Mouse (Mus musculus) midbrain, postnatal 0 days (tissue): Measurements from ENCODE around the gene Cklf. TPM values are rescaled to one million over a fixed set of nuclear protein-coding genes. Genes with fewer than 3 reads are reported as not detected.
A peak's percentile ranks its signal among the peaks of the same experiment; 100 is the strongest.

Experiments used
- ATAC-seq: fragments of 200-750 bp; cut with Nextera tagmentation; 2 replicates; pipeline ENCODE4 v1.8.0; 2017; ENCODE audit warnings: moderate number of reproducible peaks, mild to moderate bottlenecking, moderate TSS enrichment, moderate library complexity; ENCODE audit not compliant: low FRiP score
- DNase-seq: peaks from one replicate; pipeline ENCODE4 v3.0.0-alpha.2; 2015; ENCODE audit warnings: low spot score
- H3K27ac ChIP-seq: fragments of 300-500 bp; sonication (generic); 2 replicates; pipeline ENCODE4 v1.5.1; 2014; ENCODE audit warnings: low read depth, mild to moderate bottlenecking, low read length, mixed read lengths
- H3K27me3 ChIP-seq: fragments of 300-500 bp; sonication (generic); 2 replicates; pipeline ENCODE4 v1.6.1; 2014; ENCODE audit warnings: low read length, control low read depth, mixed read lengths; ENCODE audit not compliant: insufficient read depth
- H3K36me3 ChIP-seq: fragments of 300-500 bp; sonication (generic); 2 replicates; pipeline ENCODE4 v1.6.1; 2014; ENCODE audit warnings: low read length, control low read depth, mixed read lengths; ENCODE audit not compliant: insufficient read depth
- H3K4me1 ChIP-seq: fragments of 300-500 bp; sonication (generic); 2 replicates; pipeline ENCODE4 v1.6.1; 2014; ENCODE audit warnings: mild to moderate bottlenecking, control low read depth, antibody characterized with exemption, low read length, mixed read lengths; ENCODE audit not compliant: insufficient read depth
- H3K4me2 ChIP-seq: fragments of 300-500 bp; sonication (generic); 2 replicates; pipeline ENCODE4 v1.6.1; 2014; ENCODE audit warnings: low read depth, mild to moderate bottlenecking, low read length, mixed read lengths; ENCODE audit not compliant: poor library complexity, severe bottlenecking
- H3K4me3 ChIP-seq: fragments of 300-500 bp; sonication (generic); 2 replicates; pipeline ENCODE4 v1.5.1; 2014; ENCODE audit warnings: low read depth, mild to moderate bottlenecking, low read length, moderate library complexity
- H3K9ac ChIP-seq: fragments of 300-500 bp; sonication (generic); replicated peaks from 2 replicates; pipeline ENCODE4 v1.6.1; 2014; ENCODE audit warnings: mild to moderate bottlenecking, low read length, moderate library complexity, mixed read lengths; ENCODE audit not compliant: poor library complexity, severe bottlenecking
- H3K9me3 ChIP-seq: fragments of 300-500 bp; sonication (generic); 2 replicates; pipeline ENCODE4 v1.6.1; 2016; ENCODE audit warnings: low read length, control low read depth
- CTCF ChIP-seq: IDR thresholded peaks from 2 replicates; pipeline ENCODE4 v1.5.1; 2016; ENCODE audit warnings: antibody characterized with exemption, mild to moderate bottlenecking
- WGBS: fragments of 180-500 bp; shearing (Covaris S2); extraction: QIAGEN DNeasy Blood & Tissue Kit; methylation state at CpG from one replicate; pipeline ENCODE4 v1.1.7; 2014; 5-methylcytosine and 5-hydroxymethylcytosine counted together
- polyA plus RNA-seq: library from polyadenylated mRNA; unstranded; fragments of >200 nt; fragmentation: Nextera tagmentation; extraction: Ambion mirVana; gene quantifications from 2 replicates; pipeline ENCODE4 v1.2.1, GENCODE M21; 2015
- total RNA-seq: library from RNA; depleted of rRNA; stranded (reverse); fragments of >200 nt; gene quantifications from 2 replicates; pipeline ENCODE4 v1.2.3, GENCODE M21; 2014; rRNA removed

Cklf gene
- 21.5 and 21.7 TPM in 2 replicates for total RNA-seq
- polyA plus RNA-seq = 29.6 and 31.3 TPM in 2 replicates

- 4% methylated on average over 41 of the region's 41 CpGs for WGBS
- no peaks in the 10 kb centered on the region for H3K9me3 ChIP-seq
- H3K9ac ChIP-seq = peak within 1 kb of the TSS; percentile 50
- peak within 1 kb of the TSS; percentile 70 for H3K4me3 ChIP-seq
- H3K4me2 ChIP-seq = peak within 1 kb of the TSS; percentile 86
- DNase-seq (peak; percentile 95), ATAC-seq (peak; percentile 63)
- TF ChIP-seq CTCF = peak; percentile 50
- no peaks in the 10 kb centered on the region for H3K27me3 ChIP-seq
- peaks cover 6% of the 10 kb centered on the region; the same call in 1 of the 2 replicates for H3K4me1 ChIP-seq
- H3K36me3 ChIP-seq = no peaks in the 10 kb centered on the region; the same call in 1 of the 2 replicates
- H3K27ac ChIP-seq = 0 out of 2 replicates have a peak within 1 kb of the TSS, but pooled peaks have one; percentile 44
Measured at GRCm38 (mm10) chr8:104250439-104251367, at the start of gene Cklf. Gene Cklf (plus strand): TSS chr8:104250861.

GRCm38 (mm10) chr8:104201622-104202021 is 49.0 kb upstream of the Cklf start:
- no peak for TF ChIP-seq CTCF
- no peaks in the 10 kb centered on the region for H3K4me1 ChIP-seq
- H3K4me2 ChIP-seq = no peak overlapping the region
- H3K36me3 ChIP-seq = 0 out of 2 replicates have a peak, but pooled peaks cover 3% of the 10 kb centered on the region
- H3K9ac ChIP-seq = no peak overlapping the region
- no peak overlapping the region for H3K27ac ChIP-seq
- no peaks in the 10 kb centered on the region for H3K9me3 ChIP-seq
- ATAC-seq (no peak), DNase-seq (no peak)
- H3K4me3 ChIP-seq = no peak overlapping the region
- WGBS = 84% methylated on average over 3 of the region's 3 CpGs
- no peaks in the 10 kb centered on the region for H3K27me3 ChIP-seq

DNA sequence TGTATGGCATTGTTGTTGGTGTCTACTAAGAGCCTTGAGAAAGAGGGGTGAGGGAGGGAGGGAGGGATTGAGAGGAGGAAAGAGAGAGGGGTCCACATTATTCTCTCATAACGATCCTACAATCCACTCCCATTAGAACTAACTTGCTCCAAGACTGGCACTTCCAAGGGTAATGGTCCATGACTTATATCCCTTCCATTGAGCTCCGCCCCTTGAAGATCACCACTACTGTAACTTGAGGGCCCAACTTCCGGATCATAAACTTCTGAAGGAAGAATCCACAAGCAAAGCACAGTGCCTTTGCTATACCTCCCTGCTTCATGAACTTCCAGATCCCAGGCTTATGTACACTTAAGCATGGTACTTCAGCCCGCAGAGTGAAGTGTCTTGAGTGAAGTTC is 48.3 kb upstream of the Cklf start:
- ATAC-seq = no peak
- DNase-seq = no peak
- H3K27me3 ChIP-seq = no peaks in the 10 kb centered on the region
- H3K4me3 ChIP-seq = no peak overlapping the region
- H3K27ac ChIP-seq = no peak overlapping the region
- no peak overlapping the region for H3K4me2 ChIP-seq
- TF ChIP-seq CTCF = no peak
- H3K4me1 ChIP-seq = no peaks in the 10 kb centered on the region
- H3K36me3 ChIP-seq = 0 out of 2 replicates have a peak, but pooled peaks cover 3% of the 10 kb centered on the region
- WGBS = 92% methylated on average over 4 of the region's 4 CpGs
- H3K9me3 ChIP-seq = no peaks in the 10 kb centered on the region
- H3K9ac ChIP-seq = no peak overlapping the region

GRCm38 (mm10) chr8:104205292-104205691 is 45.4 kb upstream of the Cklf start:
- Histone ChIP-seq H3K9ac (no peak overlapping the region), H3K36me3 (0 out of 2 replicates have a peak, but pooled peaks cover 3% of the 10 kb centered on the region), H3K4me1 (no peaks in the 10 kb centered on the region), H3K4me2 (no peak overlapping the region), H3K4me3 (no peak overlapping the region), H3K27me3 (no peaks in the 10 kb centered on the region), H3K9me3 (no peaks in the 10 kb centered on the region), H3K27ac (no peak overlapping the region)
- WGBS = 49% methylated on average over 3 of the region's 3 CpGs
- no peak for DNase-seq
- ATAC-seq = no peak
- TF ChIP-seq CTCF = no peak

DNA sequence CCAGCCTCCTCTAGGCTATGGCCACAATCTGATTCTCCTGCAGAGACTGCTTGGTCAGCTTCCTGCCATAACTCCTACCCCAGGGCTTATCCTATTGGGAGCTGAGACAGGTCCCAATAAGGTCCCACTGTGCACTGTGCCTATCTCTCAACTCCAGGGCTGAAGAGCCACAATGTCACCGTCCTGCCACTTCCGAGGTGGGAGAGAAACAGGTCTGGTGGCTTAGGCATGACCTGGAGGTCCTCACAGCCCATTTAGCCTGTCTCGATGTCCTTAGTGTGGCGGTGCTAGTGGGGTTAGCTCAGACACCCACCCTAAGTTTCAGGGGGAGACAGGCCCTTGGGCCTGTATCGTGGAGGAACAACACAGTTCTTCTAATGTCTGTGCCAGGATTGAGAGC is 33.1 kb upstream of the Cklf start:
- H3K9ac ChIP-seq = no peak overlapping the region
- H3K4me3 ChIP-seq = no peak overlapping the region
- WGBS = 92% methylated on average over 5 of the region's 5 CpGs
- H3K4me1 ChIP-seq = no peaks in the 10 kb centered on the region
- no peak overlapping the region for H3K27ac ChIP-seq
- H3K4me2 ChIP-seq = no peak overlapping the region
- TF ChIP-seq CTCF = no peak
- ATAC-seq (no peak), DNase-seq (no peak)
- H3K27me3 ChIP-seq = no peaks in the 10 kb centered on the region
- H3K36me3 ChIP-seq = no peaks in the 10 kb centered on the region
- no peaks in the 10 kb centered on the region for H3K9me3 ChIP-seq

DNA sequence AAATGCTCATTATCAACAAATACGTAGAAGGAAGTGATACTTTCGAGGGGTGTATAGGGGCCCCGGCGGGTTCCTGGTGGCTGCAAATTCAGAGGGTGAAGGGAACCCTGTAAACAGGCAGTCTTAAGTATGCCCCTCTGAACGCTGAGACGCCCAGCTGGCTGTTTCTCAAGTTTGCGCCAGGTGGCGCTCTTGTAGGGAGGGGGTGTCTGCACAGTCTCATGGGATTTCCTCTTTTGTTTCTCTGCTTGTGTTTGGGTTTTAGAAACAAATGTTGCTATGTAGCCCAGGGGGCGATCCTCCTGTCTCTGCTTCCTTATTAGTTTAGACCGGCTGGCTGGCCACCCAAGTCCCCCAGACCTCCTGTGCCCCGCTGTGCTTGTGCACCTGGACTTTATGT is 31.6 kb upstream of the Cklf start:
- H3K4me2 ChIP-seq = no peak overlapping the region
- peak; percentile 59 for TF ChIP-seq CTCF
- ATAC-seq (peak; percentile 48; the same call in 1 of the 2 replicates), DNase-seq (peak; percentile 49)
- H3K27me3 ChIP-seq = no peaks in the 10 kb centered on the region
- H3K27ac ChIP-seq = no peak overlapping the region
- H3K4me3 ChIP-seq = no peak overlapping the region
- 29% methylated on average over 11 of the region's 11 CpGs for WGBS
- H3K9ac ChIP-seq = no peak overlapping the region
- H3K36me3 ChIP-seq = 0 out of 2 replicates have a peak, but pooled peaks cover 4% of the 10 kb centered on the region
- no peaks in the 10 kb centered on the region for H3K9me3 ChIP-seq
- H3K4me1 ChIP-seq = no peaks in the 10 kb centered on the region
